8 mouse cellular contexts compared by ENCODE assay signal in genomic region chr7:28386462-28386861, GRCm38 (mm10). TPM values are rescaled to one million over a fixed set of nuclear protein-coding genes. Genes with fewer than 3 reads are reported as not detected.
DNase-seq lines count a peak whose midpoint lies in the region; ATAC-seq and TF ChIP-seq lines count a peak whose summit lies in the region.

No protein-coding gene starts in this region.

- TF ChIP-seq POLR2A in brain, embryonic 14.5 days (IDR thresholded peaks at IDR 0.05; ENCODE audit: borderline replicate concordance, extremely low read depth, insufficient read depth, insufficient read length, poor library complexity, severe bottlenecking) = no peak
- TF ChIP-seq POLR2A in olfactory bulb, adult 2 months (IDR thresholded peaks at IDR 0.05; ENCODE audit: insufficient read depth, low read depth, low read length) = no peak

- no peaks in the 10 kb centered on the region for H3K9me3 ChIP-seq in forebrain, embryonic 11.5 days (ENCODE audit: control insufficient read depth, low read length)
- H3K9me3 ChIP-seq in heart, postnatal 0 days (replicated peaks; ENCODE audit: control insufficient read depth, low read length) = no peaks in the 10 kb centered on the region
- no peaks in the 10 kb centered on the region for H3K9me3 ChIP-seq in lung, embryonic 14.5 days (ENCODE audit: low read depth, low read length)

- H3K9ac ChIP-seq in forebrain, embryonic 11.5 days (ENCODE audit: low read length) = no peak overlapping the region
- no peak overlapping the region; the same call in 1 of the 2 replicates for H3K9ac ChIP-seq in heart, postnatal 0 days (replicated peaks; ENCODE audit: low read depth, low read length)
- H3K9ac ChIP-seq in lung, embryonic 14.5 days = no peak overlapping the region

- peaks cover 5% of the 10 kb centered on the region; the same call in 1 of the 2 replicates for H3K4me1 ChIP-seq in forebrain, embryonic 11.5 days (replicated peaks; ENCODE audit: control insufficient read depth, insufficient read depth, low read length)
- H3K4me1 ChIP-seq in heart, postnatal 0 days (ENCODE audit: control insufficient read depth, insufficient read depth) = peaks cover 22% of the 10 kb centered on the region
- H3K4me1 ChIP-seq in lung, embryonic 14.5 days (ENCODE audit: insufficient read depth) = peaks cover 14% of the 10 kb centered on the region
- H3K4me1 ChIP-seq in olfactory bulb, adult 2 months (ENCODE audit: control insufficient read depth, insufficient read depth, low read length) = peaks cover 23% of the 10 kb centered on the region

- H3K27me3 ChIP-seq in forebrain, embryonic 11.5 days (ENCODE audit: control insufficient read depth, insufficient read depth, low read length) = no peaks in the 10 kb centered on the region
- H3K27me3 ChIP-seq in heart, postnatal 0 days (ENCODE audit: control insufficient read depth, insufficient read depth, low read length) = no peaks in the 10 kb centered on the region
- H3K27me3 ChIP-seq in lung, embryonic 14.5 days (ENCODE audit: insufficient read depth, low read length) = no peaks in the 10 kb centered on the region

- no peak overlapping the region for H3K4me3 ChIP-seq in forebrain, embryonic 11.5 days (ENCODE audit: low read depth, low read length)
- H3K4me3 ChIP-seq in heart, postnatal 0 days (ENCODE audit: low read depth, low read length) = no peak overlapping the region
- H3K4me3 ChIP-seq in lung, embryonic 14.5 days (ENCODE audit: low read depth, low read length) = no peak overlapping the region
- no peak overlapping the region for H3K4me3 ChIP-seq in olfactory bulb, adult 2 months (ENCODE audit: insufficient read depth, low read depth, low read length)

- H3K27ac ChIP-seq in forebrain, embryonic 11.5 days (ENCODE audit: low read depth, low read length) = no peak overlapping the region
- H3K27ac ChIP-seq in heart, postnatal 0 days (ENCODE audit: low read depth) = 0 out of 2 replicates have a peak overlapping the region, but pooled peaks have one; percentile 36
- no peak overlapping the region for H3K27ac ChIP-seq in lung, embryonic 14.5 days (ENCODE audit: low read depth)
- H3K27ac ChIP-seq in olfactory bulb, adult 2 months (ENCODE audit: insufficient read depth, low read depth, low read length) = no peak overlapping the region

- peak; percentile 87 for DNase-seq in brain, embryonic 14.5 days (ENCODE audit: low read depth)
- DNase-seq in forebrain, embryonic 11.5 days (ENCODE audit: low spot score) = peak; percentile 91
- peak; percentile 77 for DNase-seq in heart, postnatal 0 days (ENCODE audit: low spot score)
- DNase-seq in kidney, postnatal 4 days = peak; percentile 94 to 95
- DNase-seq in lung, embryonic 14.5 days = peak; percentile 95
- DNase-seq in thymus, adult 18-20 months = peak; percentile 75 to 83

- H3K4me2 ChIP-seq in forebrain, embryonic 11.5 days (ENCODE audit: low read depth, low read length, severe bottlenecking) = no peak overlapping the region
- H3K4me2 ChIP-seq in heart, postnatal 0 days (ENCODE audit: low read depth, low read length) = no peak overlapping the region
- no peak overlapping the region for H3K4me2 ChIP-seq in lung, embryonic 14.5 days

- 0 out of 2 replicates have a peak, but pooled peaks have one; percentile 27 for TF ChIP-seq EP300 in heart, postnatal 0 days (IDR thresholded peaks at IDR 0.05; ENCODE audit: low read depth)

- ATAC-seq in CD4-positive, CD25-positive, alpha-beta regulatory T cell, adult 4 months = peak; percentile 6
- ATAC-seq in forebrain, embryonic 11.5 days (replicated peaks; ENCODE audit: low FRiP score) = peak; percentile 67
- ATAC-seq in heart, postnatal 0 days (ENCODE audit: insufficient read depth, low read depth) = peak; percentile 48
- peak; percentile 59 for ATAC-seq in lung, embryonic 14.5 days (ENCODE audit: insufficient read depth)

- peak; percentile 96 for TF ChIP-seq CTCF in brain, embryonic 14.5 days (IDR thresholded peaks at IDR 0.05; ENCODE audit: borderline replicate concordance, extremely low read depth, insufficient read depth, insufficient read length)
- peak; percentile 96 for TF ChIP-seq CTCF in heart, postnatal 0 days (IDR thresholded peaks at IDR 0.05; ENCODE audit: low read depth)
- TF ChIP-seq CTCF in lung, embryonic 14.5 days (IDR thresholded peaks at IDR 0.05; ENCODE audit: low read depth) = peak; percentile 96
- peak; percentile 71; the same call in 1 of the 2 replicates for TF ChIP-seq CTCF in olfactory bulb, adult 2 months (IDR thresholded peaks at IDR 0.05; ENCODE audit: insufficient read depth, low read depth, low read length)

- WGBS in forebrain, embryonic 11.5 days = 28% methylated on average over 4 of the region's 4 CpGs
- WGBS in heart, postnatal 0 days = 5% methylated on average over 4 of the region's 4 CpGs
- 3% methylated on average over 4 of the region's 4 CpGs for WGBS in lung, embryonic 14.5 days
- WGBS in olfactory bulb, adult 2 months = 9% methylated on average over 4 of the region's 4 CpGs

- H3K36me3 ChIP-seq in forebrain, embryonic 11.5 days (ENCODE audit: control insufficient read depth, insufficient read depth, low read length) = peaks cover 7% of the 10 kb centered on the region; the same call in 1 of the 2 replicates
- peaks cover 44% of the 10 kb centered on the region for H3K36me3 ChIP-seq in heart, postnatal 0 days (replicated peaks; ENCODE audit: control insufficient read depth, insufficient read depth, low read length)
- peaks cover 39% of the 10 kb centered on the region for H3K36me3 ChIP-seq in lung, embryonic 14.5 days (ENCODE audit: insufficient read depth)

RNA-seq across cellular contexts. Expression of gene Med29, which starts 6.0 kb away (rescaled TPM):
- 10 to 100 TPM; 25.8 to 27.5 TPM for polyA plus RNA-seq in CD4-positive, CD25-positive, alpha-beta regulatory T cell, adult 4 months (2017; shearing (Covaris generic))
- 46.5 and 57.7 TPM in 2 replicates for polyA plus RNA-seq in brain, embryonic 14.5 days (2012; rRNA removed)
- polyA plus RNA-seq in forebrain, embryonic 11.5 days (2014; fragmentation: Nextera tagmentation; extraction: Ambion mirVana) = 40.1 and 46.1 TPM in 2 replicates
- 42.1 and 51.4 TPM in 2 replicates for total RNA-seq in heart, postnatal 0 days (2014; rRNA removed; ENCODE audit: low replicate concordance)
- polyA plus RNA-seq in heart, postnatal 0 days (2015; fragmentation: Nextera tagmentation; extraction: Ambion mirVana) = 44.1 and 45.8 TPM in 2 replicates
- 45.9 and 49.1 TPM in 2 replicates for polyA plus RNA-seq in lung, embryonic 14.5 days (2014; fragmentation: Nextera tagmentation; extraction: Ambion mirVana)
- not detected in 2 replicates for polyA plus RNA-seq in olfactory bulb, adult 2 months (2012; ENCODE audit: insufficient read depth, insufficient read length, low replicate concordance, missing spikeins)

RNA-seq across cellular contexts. Expression of gene Paf1, which starts 6.3 kb away (rescaled TPM):
- 10 to 100 TPM; 55.6 to 71.0 TPM for polyA plus RNA-seq in CD4-positive, CD25-positive, alpha-beta regulatory T cell, adult 4 months (2017; shearing (Covaris generic))
- polyA plus RNA-seq in brain, embryonic 14.5 days (2012; rRNA removed) = 95.0 and 105 TPM in 2 replicates
- 82.0 and 82.9 TPM in 2 replicates for polyA plus RNA-seq in forebrain, embryonic 11.5 days (2014; fragmentation: Nextera tagmentation; extraction: Ambion mirVana)
- 29.8 and 66.1 TPM in 2 replicates for total RNA-seq in heart, postnatal 0 days (2014; rRNA removed; ENCODE audit: low replicate concordance)
- polyA plus RNA-seq in heart, postnatal 0 days (2015; fragmentation: Nextera tagmentation; extraction: Ambion mirVana) = 54.2 and 56.5 TPM in 2 replicates
- polyA plus RNA-seq in lung, embryonic 14.5 days (2014; fragmentation: Nextera tagmentation; extraction: Ambion mirVana) = 73.1 and 75.4 TPM in 2 replicates
- polyA plus RNA-seq in olfactory bulb, adult 2 months (2012; ENCODE audit: insufficient read depth, insufficient read length, low replicate concordance, missing spikeins) = 1,326 TPM in 1 of 2 replicates, not detected in the other

RNA-seq across cellular contexts. Expression of gene Zfp36, which starts 6.4 kb away (rescaled TPM):
- polyA plus RNA-seq in CD4-positive, CD25-positive, alpha-beta regulatory T cell, adult 4 months (2017; shearing (Covaris generic)) = 100 to 1,000 TPM; 156 to 341 TPM
- polyA plus RNA-seq in brain, embryonic 14.5 days (2012; rRNA removed) = 4.1 and 4.3 TPM in 2 replicates
- 4.5 and 5.2 TPM in 2 replicates for polyA plus RNA-seq in forebrain, embryonic 11.5 days (2014; fragmentation: Nextera tagmentation; extraction: Ambion mirVana)
- 10.8 and 19.2 TPM in 2 replicates for total RNA-seq in heart, postnatal 0 days (2014; rRNA removed; ENCODE audit: low replicate concordance)
- polyA plus RNA-seq in heart, postnatal 0 days (2015; fragmentation: Nextera tagmentation; extraction: Ambion mirVana) = 12.5 and 13.6 TPM in 2 replicates
- polyA plus RNA-seq in lung, embryonic 14.5 days (2014; fragmentation: Nextera tagmentation; extraction: Ambion mirVana) = 12.9 and 13.2 TPM in 2 replicates
- polyA plus RNA-seq in olfactory bulb, adult 2 months (2012; ENCODE audit: insufficient read depth, insufficient read length, low replicate concordance, missing spikeins) = not detected in 2 replicates

RNA-seq across cellular contexts. Expression of gene Plekhg2, which starts 14.1 kb away (rescaled TPM):
- 100 to 1,000 TPM in 1 of 2 experiments, 10 to 100 TPM in 1; 65.5 to 110 TPM for polyA plus RNA-seq in CD4-positive, CD25-positive, alpha-beta regulatory T cell, adult 4 months (2017; shearing (Covaris generic))
- polyA plus RNA-seq in brain, embryonic 14.5 days (2012; rRNA removed) = 20.2 and 35.0 TPM in 2 replicates
- polyA plus RNA-seq in forebrain, embryonic 11.5 days (2014; fragmentation: Nextera tagmentation; extraction: Ambion mirVana) = 81.2 and 81.3 TPM in 2 replicates
- 23.5 and 41.7 TPM in 2 replicates for total RNA-seq in heart, postnatal 0 days (2014; rRNA removed; ENCODE audit: low replicate concordance)
- 11.8 and 13.7 TPM in 2 replicates for polyA plus RNA-seq in heart, postnatal 0 days (2015; fragmentation: Nextera tagmentation; extraction: Ambion mirVana)
- 74.1 and 75.1 TPM in 2 replicates for polyA plus RNA-seq in lung, embryonic 14.5 days (2014; fragmentation: Nextera tagmentation; extraction: Ambion mirVana)
- polyA plus RNA-seq in olfactory bulb, adult 2 months (2012; ENCODE audit: insufficient read depth, insufficient read length, low replicate concordance, missing spikeins) = not detected in 2 replicates

RNA-seq across cellular contexts. Expression of gene Rps16, which starts 36.0 kb away (rescaled TPM):
- polyA plus RNA-seq in CD4-positive, CD25-positive, alpha-beta regulatory T cell, adult 4 months (2017; shearing (Covaris generic)) = 1,000 to 10,000 TPM; 1,259 to 1,457 TPM
- polyA plus RNA-seq in brain, embryonic 14.5 days (2012; rRNA removed) = 1,173 and 1,238 TPM in 2 replicates
- 727 and 782 TPM in 2 replicates for polyA plus RNA-seq in forebrain, embryonic 11.5 days (2014; fragmentation: Nextera tagmentation; extraction: Ambion mirVana)
- total RNA-seq in heart, postnatal 0 days (2014; rRNA removed; ENCODE audit: low replicate concordance) = 145 and 161 TPM in 2 replicates
- 481 and 513 TPM in 2 replicates for polyA plus RNA-seq in heart, postnatal 0 days (2015; fragmentation: Nextera tagmentation; extraction: Ambion mirVana)
- 1,310 and 1,324 TPM in 2 replicates for polyA plus RNA-seq in lung, embryonic 14.5 days (2014; fragmentation: Nextera tagmentation; extraction: Ambion mirVana)
- polyA plus RNA-seq in olfactory bulb, adult 2 months (2012; ENCODE audit: insufficient read depth, insufficient read length, low replicate concordance, missing spikeins) = 767 TPM in 1 of 2 replicates, not detected in the other

Comparison
In these comparisons a context has a peak if more than half of its experiments do, and no peak if none do; other contexts are left out.
1. ATAC-seq: peak in every context shown above with its lines; median percentile 67 in forebrain, embryonic 11.5 days; 59 in lung, embryonic 14.5 days; 48 in heart, postnatal 0 days; 6 in CD4-positive, CD25-positive, alpha-beta regulatory T cell, adult 4 months.
2. RNA of gene Zfp36, which starts 6.4 kb away (polyA plus RNA-seq): 156 to 341 TPM in CD4-positive, CD25-positive, alpha-beta regulatory T cell, adult 4 months; 12.5 to 13.6 TPM in heart, postnatal 0 days, 12.9 to 13.2 TPM in lung, embryonic 14.5 days, 4.5 to 5.2 TPM in forebrain, embryonic 11.5 days, 4.1 to 4.3 TPM in brain, embryonic 14.5 days and not detected in olfactory bulb, adult 2 months; every median in the first group is over 10 times any median in the second.
3. Peak in every context shown above with its lines, with median percentiles within 50 percentile points of each other: DNase-seq and CTCF ChIP-seq.